Mouse (Mus musculus) myocyte (in vitro differentiated cells): ENCODE measurements at regions not wholly inside any gene's neighbourhood (a gene's known extent, or its start where the extent isn't known, plus 50 kb on each side); places are given as distances from the start of the nearest gene placed in this dataset.
"Not testable (repeated sequence)": the region's sequence is repeated elsewhere in the genome, so short reads cannot be mapped to it uniquely, and the experiment has no call there.

ENCODE experiments used
- H3K27me3 ChIP-seq: one replicate; pipeline ENCODE4 v1.6.1; 2011; ENCODE audit not compliant: control insufficient read depth, insufficient read depth, insufficient read length
- H3K36me3 ChIP-seq: one replicate; pipeline ENCODE4 v1.6.1; 2011; ENCODE audit not compliant: control insufficient read depth, insufficient read depth
- H3K4me2 ChIP-seq: one replicate; pipeline ENCODE4 v1.6.1; 2011; ENCODE audit warnings: low read depth, control low read depth
- H3K4me3 ChIP-seq: one replicate; pipeline ENCODE4 v1.5.1; 2011; ENCODE audit warnings: mild to moderate bottlenecking, control low read depth, moderate library complexity
- H3K79me2 ChIP-seq: one replicate; pipeline ENCODE4 v1.6.1; 2011; ENCODE audit not compliant: control insufficient read depth, insufficient read depth
- H3ac ChIP-seq: one replicate; pipeline ENCODE4 v1.6.1; 2011; ENCODE audit not compliant: control insufficient read depth, insufficient read length
- CEBPB ChIP-seq: IDR thresholded peaks from 2 replicates; pipeline ENCODE4 v1.6.1; 2011; ENCODE audit warnings: mild to moderate bottlenecking, moderate library complexity; ENCODE audit not compliant: poor library complexity, insufficient read depth, severe bottlenecking
- E2F4 ChIP-seq: IDR thresholded peaks from one replicate; pipeline ENCODE4 v1.6.1; 2011; ENCODE audit warnings: mild to moderate bottlenecking, control low read depth, moderate library complexity; ENCODE audit not compliant: insufficient read depth
- MAX ChIP-seq: IDR thresholded peaks from one replicate; pipeline ENCODE4 v1.6.1; 2011; ENCODE audit warnings: low read depth, mild to moderate bottlenecking, control low read depth
- MYOD1 ChIP-seq, 3 experiments: IDR thresholded peaks; one replicate each; pipeline ENCODE4 v1.6.1; 2011; ENCODE audit warnings: control low read depth in 2 of 3, low read depth in 2 of 3, mild to moderate bottlenecking in 2 of 3, moderate library complexity in 1 of 3; ENCODE audit not compliant: insufficient read length in 2 of 3, control insufficient read depth in 1 of 3
- MYOG ChIP-seq, 3 experiments: IDR thresholded peaks; one replicate each; pipeline ENCODE4 v1.6.1; 2011; ENCODE audit warnings: control low read depth in 2 of 3, low read depth in 2 of 3, mild to moderate bottlenecking in 2 of 3; ENCODE audit not compliant: insufficient read length in 2 of 3, control insufficient read depth in 1 of 3, insufficient read depth in 1 of 3
- POLR2A ChIP-seq: IDR thresholded peaks from one replicate; pipeline ENCODE4 v1.6.1; 2011; ENCODE audit warnings: low read depth, mild to moderate bottlenecking, control low read depth, moderate library complexity; ENCODE audit not compliant: insufficient read length
- POLR2AphosphoS2 ChIP-seq: IDR thresholded peaks from one replicate; pipeline ENCODE4 v1.6.1; 2011; ENCODE audit warnings: low read depth, control low read depth; ENCODE audit not compliant: insufficient read length
- REST ChIP-seq: IDR thresholded peaks from one replicate; pipeline ENCODE4 v1.6.1; 2011; ENCODE audit warnings: mild to moderate bottlenecking, control low read depth, moderate library complexity; ENCODE audit not compliant: insufficient read depth, insufficient read length
- SRF ChIP-seq: IDR thresholded peaks from one replicate; pipeline ENCODE4 v1.6.1; 2011; ENCODE audit warnings: low read depth; ENCODE audit not compliant: control insufficient read depth, insufficient read length
- TCF12 ChIP-seq: IDR thresholded peaks from one replicate; pipeline ENCODE4 v1.6.1; 2011; ENCODE audit warnings: mild to moderate bottlenecking, control low read depth; ENCODE audit not compliant: poor library complexity, insufficient read depth, severe bottlenecking
- TCF3 ChIP-seq: IDR thresholded peaks from one replicate; pipeline ENCODE4 v1.6.1; 2011; ENCODE audit warnings: low read depth, control low read depth; ENCODE audit not compliant: insufficient read length
- USF1 ChIP-seq: IDR thresholded peaks from one replicate; pipeline ENCODE4 v1.6.1; 2011; ENCODE audit warnings: low read depth, mild to moderate bottlenecking, control low read depth, moderate library complexity

DNA sequence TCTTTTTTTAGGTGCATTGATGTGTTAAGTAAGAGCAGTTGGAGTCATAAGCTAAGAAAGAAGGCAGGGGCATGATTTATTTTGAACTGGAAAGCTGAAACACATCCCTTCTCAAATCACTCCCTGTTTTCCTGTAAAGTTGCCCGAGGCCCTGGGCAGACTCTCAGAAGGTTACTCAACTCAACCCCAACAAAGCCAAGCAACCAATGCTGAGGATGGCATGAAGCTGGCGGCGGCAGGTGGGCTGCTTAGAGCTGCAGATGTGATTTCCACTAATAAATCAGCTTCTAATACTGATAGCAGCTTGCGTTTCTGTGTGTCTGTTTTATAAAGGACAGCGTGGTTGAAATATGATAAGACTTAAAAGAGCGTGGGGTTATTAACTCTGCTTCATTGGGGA is 905.4 kb upstream of the 4930412O13Rik start:
- TF ChIP-seq MYOD1 (IDR thresholded peaks at IDR 0.05; ENCODE audit: control insufficient read depth in 1 of 3, insufficient read length in 2 of 3, low read depth in 2 of 3) (no peak), MYOG (IDR thresholded peaks at IDR 0.05; ENCODE audit: control insufficient read depth in 1 of 3, insufficient read depth in 1 of 3, insufficient read length in 2 of 3, low read depth in 2 of 3) (no peak), E2F4 (no peak), USF1 (no peak), MAX (no peak), REST (no peak), POLR2A (no peak), TCF3 (no peak), TCF12 (no peak), SRF (no peak), CEBPB (no peak), POLR2AphosphoS2 (no peak)
- Histone ChIP-seq H3K27me3 (no peaks in the 10 kb centered on the region), H3ac (no peak overlapping the region), H3K4me3 (no peak overlapping the region), H3K79me2 (no peaks in the 10 kb centered on the region), H3K36me3 (no peaks in the 10 kb centered on the region), H3K4me2 (no peak overlapping the region)

DNA sequence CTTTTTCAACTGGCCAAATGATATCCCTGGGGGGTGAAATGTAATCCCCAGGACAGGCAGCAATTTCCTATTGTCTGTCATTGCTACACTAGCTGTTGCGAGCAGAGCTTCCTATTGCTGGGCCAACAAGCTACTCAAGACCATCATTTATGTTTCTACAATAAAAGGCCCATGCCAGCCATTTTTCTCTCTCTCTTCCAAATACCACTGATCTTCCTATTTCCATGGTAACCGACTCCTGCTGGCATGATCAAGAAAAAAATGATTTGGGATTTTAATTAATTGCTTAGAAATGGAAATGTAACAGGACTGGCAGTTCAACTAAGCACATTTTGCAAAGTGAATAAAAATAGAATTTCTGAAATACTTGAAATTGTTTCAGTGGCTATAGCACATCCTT is 868.7 kb upstream of the 4930412O13Rik start:
- Histone ChIP-seq H3K4me2 (no peak overlapping the region), H3K36me3 (no peaks in the 10 kb centered on the region), H3K27me3 (no peaks in the 10 kb centered on the region), H3ac (no peak overlapping the region), H3K4me3 (no peak overlapping the region), H3K79me2 (no peaks in the 10 kb centered on the region)
- TF ChIP-seq CEBPB (no peak), POLR2A (no peak), E2F4 (no peak), POLR2AphosphoS2 (no peak), REST (no peak), USF1 (no peak), MAX (no peak)

DNA sequence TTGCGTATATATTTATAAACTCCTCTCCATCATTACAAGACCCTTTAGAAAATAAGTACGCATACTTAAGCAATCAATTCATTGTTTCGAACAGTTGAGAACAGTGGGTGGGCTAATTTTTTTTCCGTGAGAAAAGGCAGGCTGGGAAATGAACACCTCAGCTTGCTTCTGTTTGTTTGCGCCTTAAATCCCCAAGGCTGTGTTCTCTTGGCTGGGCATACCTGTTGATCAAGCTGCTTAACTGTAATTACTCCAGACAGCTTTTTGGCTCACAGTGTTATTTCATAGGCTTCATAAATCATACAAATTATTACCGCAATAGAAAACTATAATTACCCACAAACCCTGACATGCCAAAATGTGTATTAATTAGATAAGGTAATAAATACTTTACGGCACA is 848.0 kb upstream of the 4930412O13Rik start:
- Histone ChIP-seq H3K4me3 (no peak overlapping the region), H3K27me3 (no peaks in the 10 kb centered on the region), H3K36me3 (no peaks in the 10 kb centered on the region), H3K4me2 (no peak overlapping the region), H3K79me2 (no peaks in the 10 kb centered on the region), H3ac (no peak overlapping the region)
- TF ChIP-seq POLR2A (no peak), POLR2AphosphoS2 (no peak), MYOG (IDR thresholded peaks at IDR 0.05; ENCODE audit: control insufficient read depth in 1 of 3, insufficient read depth in 1 of 3, insufficient read length in 2 of 3, low read depth in 2 of 3) (no peak), E2F4 (no peak), MYOD1 (IDR thresholded peaks at IDR 0.05; ENCODE audit: control insufficient read depth in 1 of 3, insufficient read length in 2 of 3, low read depth in 2 of 3) (no peak), SRF (no peak), CEBPB (no peak), REST (no peak), TCF3 (no peak), TCF12 (no peak), MAX (no peak), USF1 (no peak)

DNA sequence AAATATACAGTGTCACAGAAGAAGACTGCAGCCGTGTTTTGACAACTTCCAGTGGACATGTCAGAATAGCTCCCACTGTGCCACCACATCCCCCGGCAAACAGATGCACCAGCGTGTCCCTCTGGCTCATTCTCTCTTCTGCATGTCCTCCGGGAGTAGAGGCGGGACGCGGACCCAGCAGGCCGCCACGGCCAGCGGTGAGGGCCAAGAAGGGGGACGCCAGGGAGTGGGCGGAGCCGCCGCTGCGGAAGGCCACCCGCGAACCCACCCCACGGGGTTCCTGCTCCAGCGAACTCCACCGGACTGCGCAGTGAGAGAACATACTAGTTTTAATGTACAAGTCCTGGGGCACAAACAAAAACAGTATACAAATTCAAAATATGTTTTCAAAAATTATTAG is 838.7 kb upstream of the 4930412O13Rik start:
- not testable (repeated sequence) for H3K27me3 ChIP-seq, H3K4me3 ChIP-seq, H3ac ChIP-seq, H3K36me3 ChIP-seq, H3K4me2 ChIP-seq, H3K79me2 ChIP-seq

DNA sequence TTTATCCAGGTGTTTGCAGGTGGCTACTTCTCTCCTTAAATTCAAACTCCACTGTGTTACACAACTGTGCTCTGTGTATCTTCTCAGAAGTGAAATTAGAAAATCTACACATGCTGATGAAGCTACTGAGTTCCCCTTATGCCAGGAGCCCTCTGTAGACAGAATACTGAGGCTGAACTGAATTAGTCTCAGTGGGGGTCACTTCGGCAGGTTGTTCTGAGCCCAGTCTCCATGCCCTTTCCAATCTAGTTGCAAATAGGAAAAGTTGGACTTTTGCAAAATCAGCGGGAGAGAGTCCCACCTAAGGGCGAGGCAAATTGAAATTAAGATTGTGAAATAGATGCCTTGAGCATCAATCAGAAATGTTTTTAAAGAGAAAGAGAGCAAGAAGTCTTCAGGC is 833.1 kb upstream of the 4930412O13Rik start:
- H3K4me3 ChIP-seq = no peak overlapping the region
- H3K36me3 ChIP-seq = no peaks in the 10 kb centered on the region
- no peak overlapping the region for H3K4me2 ChIP-seq
- no peaks in the 10 kb centered on the region for H3K27me3 ChIP-seq
- no peak overlapping the region for H3ac ChIP-seq
- H3K79me2 ChIP-seq = no peaks in the 10 kb centered on the region
- TF ChIP-seq SRF (no peak), TCF12 (no peak), MAX (no peak), REST (no peak), MYOG (IDR thresholded peaks at IDR 0.05; ENCODE audit: control insufficient read depth in 1 of 3, insufficient read depth in 1 of 3, insufficient read length in 2 of 3, low read depth in 2 of 3) (no peak), E2F4 (no peak), POLR2A (no peak), TCF3 (no peak), USF1 (no peak), CEBPB (no peak), POLR2AphosphoS2 (no peak), MYOD1 (IDR thresholded peaks at IDR 0.05; ENCODE audit: control insufficient read depth in 1 of 3, insufficient read length in 2 of 3, low read depth in 2 of 3) (no peak)
